In the genomic region with DNA sequence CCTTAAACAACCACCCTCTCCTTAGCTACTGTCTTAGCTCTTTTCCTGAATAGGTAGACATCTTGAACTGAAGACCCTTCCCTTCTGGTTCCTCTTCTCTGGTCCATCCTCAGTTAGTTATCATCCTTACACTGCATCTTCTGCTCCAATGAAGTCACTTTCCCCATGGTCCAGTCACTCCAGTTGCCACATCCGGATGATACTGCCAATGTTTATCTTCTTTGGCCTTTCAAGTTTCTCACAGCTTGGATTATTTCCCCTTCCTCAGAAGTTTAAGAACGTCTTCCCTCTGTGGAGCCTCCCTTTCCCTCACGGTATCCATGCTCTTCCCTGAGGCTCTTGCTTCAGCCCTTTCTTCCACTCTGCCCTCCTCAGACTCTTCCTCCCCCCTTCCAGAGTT, we compare ENCODE assay signal across 24 mouse cellular contexts.
"Had no signal": no experiment of that assay in that cellular context is flagged by ENCODE, and none has a peak within 500 bp of the region (broad histone marks: within the 10 kb centered on the region; RNA-seq: fewer than 3 reads in every experiment).

No protein-coding gene starts in this region.

- H3K36me3 ChIP-seq: heart, embryonic 10.5 days; heart, embryonic 12.5 days; hindbrain, embryonic 10.5 days; hindbrain, embryonic 12.5 days; intestine, embryonic 15.5 days; limb, embryonic 10.5 days; limb, embryonic 12.5 days had no signal

- H3K27ac ChIP-seq: heart, embryonic 10.5 days; hindbrain, embryonic 10.5 days; hindbrain, embryonic 12.5 days; hindbrain, embryonic 14.5 days; intestine, embryonic 15.5 days; layer of hippocampus, adult 2 months; left cerebral cortex, adult 2 months; limb, embryonic 10.5 days; limb, embryonic 12.5 days had no signal

- H3K9me3 ChIP-seq: heart, embryonic 10.5 days; heart, embryonic 12.5 days; hindbrain, embryonic 10.5 days; hindbrain, embryonic 12.5 days; intestine, embryonic 15.5 days; limb, embryonic 10.5 days; limb, embryonic 12.5 days had no signal

- DNase-seq: gastrocnemius, postnatal 10 days; gastrocnemius, postnatal 25 days; heart, adult 18-20 months; heart, postnatal 10 days; heart, postnatal 4 days; kidney, adult 18-20 months; kidney, adult 8-10 months; kidney, postnatal 10 days; kidney, postnatal 25 days; kidney, postnatal 4 days had no signal

- H3K27me3 ChIP-seq: hindbrain, embryonic 12.5 days; intestine, embryonic 15.5 days had no signal

- H3K4me1 ChIP-seq: hindbrain, embryonic 12.5 days; intestine, embryonic 15.5 days; limb, embryonic 12.5 days had no signal

- H3K4me2 ChIP-seq: heart, embryonic 12.5 days; hindbrain, embryonic 12.5 days; hindbrain, embryonic 14.5 days; intestine, embryonic 15.5 days; limb, embryonic 12.5 days had no signal

- ATAC-seq: forebrain, embryonic 16.5 days; hindbrain, embryonic 16.5 days; inflammation-experienced regulatory T-cells, adult 6 months; intestine, embryonic 15.5 days; intestine, postnatal 0 days had no signal

- H3K4me3 ChIP-seq: heart, embryonic 10.5 days; heart, embryonic 12.5 days; hindbrain, embryonic 10.5 days; hindbrain, embryonic 12.5 days; intestine, embryonic 15.5 days; layer of hippocampus, adult 2 months; left cerebral cortex, adult 2 months; limb, embryonic 10.5 days; limb, embryonic 12.5 days had no signal

- H3K9ac ChIP-seq: heart, embryonic 12.5 days; hindbrain, embryonic 12.5 days; hindbrain, embryonic 14.5 days; intestine, embryonic 15.5 days; limb, embryonic 12.5 days had no signal
